Mouse (Mus musculus) cerebellum, postnatal 25 days (tissue): ENCODE measurements at regions not wholly inside any gene's neighbourhood (a gene's known extent, or its start where the extent isn't known, plus 50 kb on each side); places are given as distances from the start of the nearest gene placed in this dataset.

Source experiments
- DNase-seq, 2 experiments: peaks; one replicate each; pipeline ENCODE4 v3.0.0; 2021; ENCODE audit warnings: mixed read lengths in 2 of 2

GRCm38 (mm10) chr16:65916831-65917230 is 101.8 kb downstream of the Vgll3 start:
- DNase-seq = no peak

GRCm38 (mm10) chr16:65925986-65926385 is 110.9 kb downstream of the Vgll3 start:
- DNase-seq = no peak

DNA sequence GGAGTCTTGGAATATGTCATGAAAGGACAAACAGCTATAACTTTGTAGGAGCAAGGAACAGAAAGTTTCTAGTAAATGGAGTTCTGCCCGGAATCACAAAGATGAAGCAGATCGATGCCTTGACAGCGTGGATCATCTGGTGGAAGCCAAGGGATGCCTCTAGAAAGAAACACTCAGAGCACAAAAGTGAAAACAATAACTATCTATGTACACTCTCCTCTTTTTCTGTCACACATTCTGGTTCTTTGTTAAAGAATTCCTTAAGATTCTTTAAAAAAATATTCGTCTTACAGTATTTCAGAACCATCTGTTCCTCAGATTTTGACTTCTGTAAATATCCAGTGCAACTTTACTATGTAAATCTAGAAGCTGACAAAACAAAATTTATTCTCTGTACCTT is 148.8 kb downstream of the Vgll3 start:
- DNase-seq = no peak

GRCm38 (mm10) chr16:65964260-65964659 is 149.2 kb downstream of the Vgll3 start:
- no peak for DNase-seq

GRCm38 (mm10) chr16:65977075-65977474 is 162.0 kb downstream of the Vgll3 start:
- DNase-seq = no peak

GRCm38 (mm10) chr16:65987186-65987585 is 172.1 kb downstream of the Vgll3 start:
- no peak for DNase-seq

GRCm38 (mm10) chr16:65999343-65999742 is 184.3 kb downstream of the Vgll3 start:
- no peak for DNase-seq

DNA sequence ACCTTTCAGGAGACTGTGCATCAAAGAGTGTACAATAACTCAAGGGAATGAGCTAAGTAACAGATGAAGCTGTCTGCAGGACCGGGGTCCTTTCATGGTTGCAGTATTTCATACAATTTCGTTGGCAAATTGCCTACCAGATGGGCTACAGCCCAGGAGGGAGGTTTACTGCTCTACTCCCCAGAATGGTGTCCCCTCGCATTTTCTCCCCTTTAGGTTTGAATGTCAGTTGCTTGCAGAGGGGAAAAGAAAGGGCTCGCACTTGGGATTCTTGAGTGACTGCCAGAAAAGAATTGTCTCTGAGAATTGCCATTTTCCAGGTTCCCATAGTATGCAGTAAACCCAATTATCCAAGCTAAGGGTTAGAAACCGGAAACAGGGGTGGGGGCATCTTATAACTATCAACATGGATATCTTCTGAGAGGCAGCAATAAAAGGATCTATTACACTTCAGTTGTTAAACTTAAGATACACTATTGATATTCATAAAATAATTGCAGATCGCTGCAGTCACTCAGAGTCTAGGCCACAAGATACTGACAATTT is 185.7 kb downstream of the Vgll3 start:
- DNase-seq = no peak

DNA sequence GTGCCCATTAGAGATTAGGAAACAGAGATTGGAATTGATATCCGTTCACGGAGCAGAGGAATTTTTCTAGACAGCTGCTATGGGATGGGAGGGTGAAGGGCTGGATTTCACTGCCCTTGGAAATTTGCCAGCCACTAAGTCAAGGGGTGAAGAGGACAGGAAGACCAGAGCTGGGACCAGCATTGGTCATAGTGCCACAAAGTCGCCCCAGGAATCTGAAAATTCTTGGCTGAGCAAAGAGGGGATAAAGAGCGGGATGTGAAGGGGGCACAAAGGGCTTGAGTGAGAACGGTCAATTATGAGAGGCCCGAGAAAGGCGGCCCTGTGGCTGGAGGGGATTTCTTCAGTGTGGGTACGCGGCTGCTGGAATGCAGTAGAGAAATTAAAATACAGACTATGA is 189.6 kb downstream of the Vgll3 start:
- peak in 1 of 2 experiments; percentile 1 for DNase-seq

DNA sequence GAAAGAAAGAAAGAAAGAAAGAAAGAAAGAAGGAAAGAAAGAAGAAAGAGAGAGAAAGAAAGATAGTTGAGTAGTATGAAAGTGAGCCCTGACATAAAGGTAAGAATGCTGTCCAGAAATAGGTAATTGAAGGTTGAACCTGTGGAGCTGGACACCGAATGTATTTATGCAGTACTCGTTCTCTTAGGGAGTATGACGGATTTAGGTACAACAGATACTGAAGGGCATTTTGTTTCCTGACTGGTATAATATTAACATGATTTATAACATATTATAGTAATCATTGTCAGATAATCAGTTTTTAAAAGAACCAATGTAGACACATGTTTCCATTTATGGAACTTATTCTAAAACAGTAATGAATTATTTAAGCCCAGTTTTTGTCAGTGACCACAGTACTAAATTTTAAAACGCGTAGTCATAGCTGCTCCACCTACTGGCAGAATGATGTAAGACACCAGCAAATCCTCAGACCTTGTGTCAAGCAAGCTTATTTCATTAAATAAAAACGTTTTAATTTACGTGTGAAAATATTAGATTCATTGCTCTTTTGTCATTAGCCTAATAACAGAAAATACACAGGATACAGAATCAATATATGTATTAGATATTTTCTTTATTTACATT is 191.0 kb downstream of the Vgll3 start:
- DNase-seq = peak in 1 of 2 experiments; percentile 44

- no peak for DNase-seq
These were observed 198.6 kb downstream of the Vgll3 start for GRCm38 (mm10) chr16:66013608-66014007.

GRCm38 (mm10) chr16:66014861-66015602 is 200.0 kb downstream of the Vgll3 start:
- DNase-seq = no peak

- peak in 1 of 2 experiments; percentile 3 for DNase-seq
These were observed 202.0 kb downstream of the Vgll3 start for GRCm38 (mm10) chr16:66017040-66017439.

- DNase-seq = no peak
These were observed 208.3 kb downstream of the Vgll3 start for GRCm38 (mm10) chr16:66023397-66023796.
